Mouse (Mus musculus): Measurements from ENCODE around the gene Map3k13. TPM values are rescaled to one million over a fixed set of nuclear protein-coding genes. Genes with fewer than 3 reads are reported as not detected.

The Map3k13 gene
- total and polyA plus RNA-seq, 3 experiments = 0.62 to 0.97 (median 0.96) TPM

DNA sequence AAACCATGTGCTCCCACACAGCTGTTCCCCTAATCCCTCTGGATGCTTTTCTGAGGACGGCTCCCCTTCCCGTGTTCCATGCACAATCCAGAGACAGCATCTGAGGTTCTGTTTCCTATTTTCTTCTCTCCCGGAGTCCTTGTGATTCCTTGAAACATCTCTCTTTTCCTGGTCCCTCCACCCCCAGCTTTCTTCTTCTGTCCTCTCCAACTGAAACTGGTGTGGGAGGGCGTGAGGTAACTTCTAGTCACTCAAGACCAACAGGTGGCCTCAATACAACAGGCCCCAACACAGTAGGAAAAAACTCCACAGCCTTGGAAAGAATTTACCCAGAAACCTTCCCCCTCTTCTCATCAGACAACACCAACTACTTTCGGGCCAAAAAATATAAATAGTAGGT, 183.2 kb downstream of the Map3k13 start:
- 68% methylated on average over 5 of the region's 5 CpGs for WGBS
- Histone ChIP-seq H3K27me3 (ENCODE audit: control insufficient read depth, insufficient read depth, low read length) (no peaks in the 10 kb centered on the region), H3K36me3 (ENCODE audit: control insufficient read depth, insufficient read depth, low read length) (no peaks in the 10 kb centered on the region), H3K4me1 (ENCODE audit: control insufficient read depth, insufficient read depth, low read length) (no peaks in the 10 kb centered on the region), H3K9ac (ENCODE audit: low read depth, low read length) (no peak overlapping the region), H3K4me3 (no peak overlapping the region), H3K79me2 (replicated peaks; ENCODE audit: control insufficient read depth, insufficient read depth, low read length) (no peaks in the 10 kb centered on the region), H3K27ac (no peak overlapping the region)
- TF ChIP-seq CTCF (IDR thresholded peaks at IDR 0.05) (no peak), POLR2A (IDR thresholded peaks at IDR 0.05; ENCODE audit: insufficient read depth, low read depth, low read length) (no peak), EP300 (IDR thresholded peaks at IDR 0.05; ENCODE audit: insufficient read depth, low read depth, low read length) (no peak)
- DNase-seq = no peak
- intact Hi-C loops (cut with DNase I) = no loop called here

Other genes starting within 250 kb of the Map3k13 start
- 10 to 100 TPM; 23.8 to 25.2 TPM for gene 2510009E07Rik, start 99.7 kb upstream of the Map3k13 start, total RNA-seq (2021)
- 10.9 and 20.3 TPM in 2 replicates for gene 2510009E07Rik, start 99.7 kb upstream of the Map3k13 start, polyA plus RNA-seq (2012; rRNA removed)
- gene Ehhadh, start 6.5 kb upstream of the Map3k13 start, total RNA-seq (2021) = 10 to 100 TPM; 13.6 to 16.9 TPM
- gene Ehhadh, start 6.5 kb upstream of the Map3k13 start, polyA plus RNA-seq (2012; rRNA removed) = 6.6 and 10.7 TPM in 2 replicates
- gene Tmem41a, start 153.2 kb downstream of the Map3k13 start, total RNA-seq (2021) = 10 to 100 TPM; 11.8 to 13.5 TPM
- gene Tmem41a, start 153.2 kb downstream of the Map3k13 start, polyA plus RNA-seq (2012; rRNA removed) = 16.9 and 24.6 TPM in 2 replicates
- gene Liph, start 201.3 kb downstream of the Map3k13 start, total RNA-seq (2021) = not detected
- gene Liph, start 201.3 kb downstream of the Map3k13 start, polyA plus RNA-seq (2012; rRNA removed) = 0.09 and 0.20 TPM in 2 replicates
- 10 to 100 TPM; 20.2 to 24.1 TPM for gene Senp2, start 215.1 kb downstream of the Map3k13 start, total RNA-seq (2021)
- 5.9 and 16.3 TPM in 2 replicates for gene Senp2, start 215.1 kb downstream of the Map3k13 start, polyA plus RNA-seq (2012; rRNA removed)